Mouse (Mus musculus): Measurements from ENCODE around the gene Pafah2. TPM values are rescaled to one million over a fixed set of nuclear protein-coding genes. Genes with fewer than 3 reads are reported as not detected.

Pafah2 gene
- polyA plus RNA-seq (2012; rRNA removed) (3.9 and 4.3 TPM in 2 replicates), polyA plus RNA-seq (2014; fragmentation: Nextera tagmentation; extraction: Ambion mirVana) (4.3 and 5.4 TPM in 2 replicates)

GRCm38 (mm10) chr4:134395977-134396825 lies at the start of gene Pafah2:
Gene Pafah2 (plus strand): TSS chr4:134396320.
- Histone ChIP-seq H3K4me2 (ENCODE audit: low read depth) (peak within 1 kb of the TSS; percentile 88), H3K27me3 (ENCODE audit: control insufficient read depth, insufficient read depth, low read length) (no peaks in the 10 kb centered on the region), H3K27ac (peak within 1 kb of the TSS; percentile 28; the same call in 1 of the 2 replicates), H3K4me3 (ENCODE audit: insufficient read depth in 1 of 2, low read depth in 2 of 2, low read length in 2 of 2) (peak within 1 kb of the TSS; percentile 53 to 61), H3K9ac (replicated peaks) (peak within 1 kb of the TSS; percentile 65), H3K36me3 (replicated peaks; ENCODE audit: control insufficient read depth, insufficient read depth, low read depth) (no peaks in the 10 kb centered on the region), H3K9me3 (ENCODE audit: control insufficient read depth, low read length) (no peaks in the 10 kb centered on the region; the same call in 1 of the 2 replicates), H3K4me1 (replicated peaks; ENCODE audit: control insufficient read depth in 2 of 2, insufficient read depth in 2 of 2, low read length in 1 of 2) (peaks cover 9 to 18% of the 10 kb centered on the region in 2 experiments)
- DNase-seq (ENCODE audit: low read depth in 3 of 3, low spot score in 3 of 3) (peak; percentile 87 to 93 (median 88)), ATAC-seq (ENCODE audit: insufficient read depth) (peak; percentile 98)
- no peak for TF ChIP-seq EP300 (IDR thresholded peaks at IDR 0.05; ENCODE audit: low read depth)
- peak; percentile 99 for TF ChIP-seq CTCF (IDR thresholded peaks at IDR 0.05; ENCODE audit: low read depth)
- under 1% methylated on average over 31 of the region's 31 CpGs for WGBS (ENCODE audit: insufficient replicate concordance)

- ATAC-seq (ENCODE audit: insufficient read depth) (no peak), DNase-seq (ENCODE audit: low read depth in 3 of 3, low spot score in 3 of 3) (no peak)
- Histone ChIP-seq H3K4me3 (ENCODE audit: insufficient read depth in 1 of 2, low read depth in 2 of 2, low read length in 2 of 2) (no peak overlapping the region), H3K9me3 (ENCODE audit: control insufficient read depth, low read length) (no peaks in the 10 kb centered on the region), H3K27ac (no peak overlapping the region), H3K36me3 (replicated peaks; ENCODE audit: control insufficient read depth, insufficient read depth, low read depth) (no peaks in the 10 kb centered on the region), H3K9ac (replicated peaks) (no peak overlapping the region), H3K4me2 (ENCODE audit: low read depth) (no peak overlapping the region), H3K27me3 (ENCODE audit: control insufficient read depth, insufficient read depth, low read length) (peaks cover 21% of the 10 kb centered on the region), H3K4me1 (replicated peaks; ENCODE audit: control insufficient read depth in 2 of 2, insufficient read depth in 2 of 2, low read length in 1 of 2) (no peaks in the 10 kb centered on the region)
- WGBS (ENCODE audit: insufficient replicate concordance): 60% methylated on average over 11 of the region's 11 CpGs
- TF ChIP-seq CTCF (IDR thresholded peaks at IDR 0.05; ENCODE audit: low read depth): no peak
- TF ChIP-seq EP300 (IDR thresholded peaks at IDR 0.05; ENCODE audit: low read depth): no peak
Measured at GRCm38 (mm10) chr4:134348078-134348477, 48.0 kb upstream of the Pafah2 start.

- ATAC-seq (ENCODE audit: insufficient read depth) (no peak), DNase-seq (ENCODE audit: low read depth in 3 of 3, low spot score in 3 of 3) (no peak)
- no peak overlapping the region for H3K9ac ChIP-seq (replicated peaks)
- H3K27ac ChIP-seq: no peak overlapping the region
- WGBS (ENCODE audit: insufficient replicate concordance): 65% methylated on average over 5 of the region's 5 CpGs
- peaks cover 16% of the 10 kb centered on the region for H3K27me3 ChIP-seq (ENCODE audit: control insufficient read depth, insufficient read depth, low read length)
- no peaks in the 10 kb centered on the region for H3K9me3 ChIP-seq (ENCODE audit: control insufficient read depth, low read length)
- no peaks in the 10 kb centered on the region for H3K4me1 ChIP-seq (replicated peaks; ENCODE audit: control insufficient read depth in 2 of 2, insufficient read depth in 2 of 2, low read length in 1 of 2)
- TF ChIP-seq CTCF (IDR thresholded peaks at IDR 0.05; ENCODE audit: low read depth): no peak
- TF ChIP-seq EP300 (IDR thresholded peaks at IDR 0.05; ENCODE audit: low read depth): no peak
- H3K4me2 ChIP-seq (ENCODE audit: low read depth): no peak overlapping the region
- no peaks in the 10 kb centered on the region for H3K36me3 ChIP-seq (replicated peaks; ENCODE audit: control insufficient read depth, insufficient read depth, low read depth)
- H3K4me3 ChIP-seq (ENCODE audit: insufficient read depth in 1 of 2, low read depth in 2 of 2, low read length in 2 of 2): no peak overlapping the region
Measured at GRCm38 (mm10) chr4:134348545-134348944, 47.6 kb upstream of the Pafah2 start.

GRCm38 (mm10) chr4:134349829-134350228 lies 46.3 kb upstream of the Pafah2 start:
- no peak overlapping the region for H3K9ac ChIP-seq (replicated peaks)
- WGBS (ENCODE audit: insufficient replicate concordance): 64% methylated on average over 7 of the region's 7 CpGs
- no peak for TF ChIP-seq CTCF (IDR thresholded peaks at IDR 0.05; ENCODE audit: low read depth)
- no peak for TF ChIP-seq EP300 (IDR thresholded peaks at IDR 0.05; ENCODE audit: low read depth)
- ATAC-seq (ENCODE audit: insufficient read depth) (no peak), DNase-seq (ENCODE audit: low read depth in 3 of 3, low spot score in 3 of 3) (no peak)
- H3K9me3 ChIP-seq (ENCODE audit: control insufficient read depth, low read length): no peaks in the 10 kb centered on the region
- H3K27ac ChIP-seq: no peak overlapping the region
- H3K4me3 ChIP-seq (ENCODE audit: insufficient read depth in 1 of 2, low read depth in 2 of 2, low read length in 2 of 2): no peak overlapping the region
- H3K4me2 ChIP-seq (ENCODE audit: low read depth): no peak overlapping the region
- peaks cover 7% of the 10 kb centered on the region; the same call in 1 of the 2 replicates for H3K27me3 ChIP-seq (ENCODE audit: control insufficient read depth, insufficient read depth, low read length)
- no peaks in the 10 kb centered on the region for H3K36me3 ChIP-seq (replicated peaks; ENCODE audit: control insufficient read depth, insufficient read depth, low read depth)
- no peaks in the 10 kb centered on the region for H3K4me1 ChIP-seq (replicated peaks; ENCODE audit: control insufficient read depth in 2 of 2, insufficient read depth in 2 of 2, low read length in 1 of 2)

GRCm38 (mm10) chr4:134350641-134351040 lies 45.5 kb upstream of the Pafah2 start:
- TF ChIP-seq EP300 (IDR thresholded peaks at IDR 0.05; ENCODE audit: low read depth) (no peak), CTCF (IDR thresholded peaks at IDR 0.05; ENCODE audit: low read depth) (no peak)

More at GRCm38 (mm10) chr4:134350641-134351040, 45.5 kb upstream of the Pafah2 start:
- 56% methylated on average over 6 of the region's 6 CpGs for WGBS (ENCODE audit: insufficient replicate concordance)
- Histone ChIP-seq H3K9ac (replicated peaks) (no peak overlapping the region), H3K27ac (no peak overlapping the region), H3K9me3 (ENCODE audit: control insufficient read depth, low read length) (no peaks in the 10 kb centered on the region), H3K4me1 (replicated peaks; ENCODE audit: control insufficient read depth in 2 of 2, insufficient read depth in 2 of 2, low read length in 1 of 2) (no peaks in the 10 kb centered on the region), H3K27me3 (ENCODE audit: control insufficient read depth, insufficient read depth, low read length) (peaks cover 2% of the 10 kb centered on the region; the same call in 1 of the 2 replicates), H3K4me3 (ENCODE audit: insufficient read depth in 1 of 2, low read depth in 2 of 2, low read length in 2 of 2) (no peak overlapping the region), H3K4me2 (ENCODE audit: low read depth) (no peak overlapping the region), H3K36me3 (replicated peaks; ENCODE audit: control insufficient read depth, insufficient read depth, low read depth) (no peaks in the 10 kb centered on the region)
- no peak for DNase-seq (ENCODE audit: low read depth in 3 of 3, low spot score in 3 of 3)
- no peak for ATAC-seq (ENCODE audit: insufficient read depth)

Data from liver, embryonic 14.5 days (tissue).